Mouse (Mus musculus): ENCODE data around the gene Map4k4. TPM values are rescaled to one million over a fixed set of nuclear protein-coding genes. Genes with fewer than 3 reads are reported as not detected.

The Map4k4 gene
- polyA plus RNA-seq, 1 experiment, result 94.7 TPM

- H3K4me3 ChIP-seq (replicated peaks; ENCODE audit: extremely low read depth, low read depth, low read length), result no peak overlapping the region
- H3K4me1 ChIP-seq (ENCODE audit: control insufficient read depth, insufficient read depth, low read length), result no peaks in the 10 kb centered on the region
- WGBS, result 69% methylated on average over 4 of the region's 4 CpGs
- no peak for DNase-seq
- TF ChIP-seq POLR2A (IDR thresholded peaks at IDR 0.05; ENCODE audit: borderline replicate concordance, extremely low read depth, low read depth, low read length) (no peak), CTCF (IDR thresholded peaks at IDR 0.05; ENCODE audit: insufficient read depth, low read length) (no peak)
Observed at GRCm38 (mm10) chr1:40072558-40072957, 171.8 kb downstream of the Map4k4 start.

GRCm38 (mm10) chr1:40073779-40074178, 173.1 kb downstream of the Map4k4 start, which contains the start of gene Il1r2:
Gene Il1r2 (plus strand): TSS chr1:40074079.
- WGBS, result 89% methylated on average over 5 of the region's 5 CpGs
- Histone ChIP-seq H3K4me1 (ENCODE audit: control insufficient read depth, insufficient read depth, low read length) (no peaks in the 10 kb centered on the region), H3K4me3 (replicated peaks; ENCODE audit: extremely low read depth, low read depth, low read length) (no peak within 1 kb of the TSS)
- DNase-seq, result no peak
- TF ChIP-seq CTCF (IDR thresholded peaks at IDR 0.05; ENCODE audit: insufficient read depth, low read length), result no peak
- TF ChIP-seq POLR2A (IDR thresholded peaks at IDR 0.05; ENCODE audit: borderline replicate concordance, extremely low read depth, low read depth, low read length), result no peak

Other genes with a start within 250 kb of the Map4k4 start
- 0.07 and 0.14 TPM in 2 replicates for gene Creg2, start 249.4 kb upstream of the Map4k4 start, polyA plus RNA-seq (2012; rRNA removed)
- 0.14 and 0.24 TPM in 2 replicates for gene Rfx8, start 179.9 kb upstream of the Map4k4 start, polyA plus RNA-seq (2012; rRNA removed)
- not detected in 2 replicates for gene Gm3646, start 95.6 kb upstream of the Map4k4 start, polyA plus RNA-seq (2012; rRNA removed)
- gene Il1r2, start 173.2 kb downstream of the Map4k4 start, polyA plus RNA-seq (2012; rRNA removed), result 0.80 and 4.7 TPM in 2 replicates

Measured in lung, adult 2 months (tissue).